Mouse (Mus musculus) granulocyte monocyte progenitor cell, adult 5-6 weeks (primary cell): ENCODE results near the gene Clec2l. TPM values are rescaled to one million over a fixed set of nuclear protein-coding genes. Genes with fewer than 3 reads are reported as not detected.

ENCODE experiments used
- ATAC-seq: replicated peaks from 2 replicates; pipeline ENCODE4 v1.8.0; 2016; ENCODE audit warnings: mild to moderate bottlenecking, moderate TSS enrichment, inconsistent platforms; ENCODE audit not compliant: poor library complexity, severe bottlenecking
- total RNA-seq, 2 experiments: library from RNA; stranded (forward) in 1 of 2; stranded (reverse) in 1 of 2; fragments of 200-712, 200-1000 nt in 1 of 2; fragments of >200 nt in 1 of 2; fragmentation: Nextera tagmentation in 1 of 2; gene quantifications; 2 replicates each; pipeline ENCODE4 v1.2.3; 2014 to 2017

Gene Clec2l
- total RNA-seq, 2 experiments from 2014 or later: 0.45 TPM; not detected in 1

DNA sequence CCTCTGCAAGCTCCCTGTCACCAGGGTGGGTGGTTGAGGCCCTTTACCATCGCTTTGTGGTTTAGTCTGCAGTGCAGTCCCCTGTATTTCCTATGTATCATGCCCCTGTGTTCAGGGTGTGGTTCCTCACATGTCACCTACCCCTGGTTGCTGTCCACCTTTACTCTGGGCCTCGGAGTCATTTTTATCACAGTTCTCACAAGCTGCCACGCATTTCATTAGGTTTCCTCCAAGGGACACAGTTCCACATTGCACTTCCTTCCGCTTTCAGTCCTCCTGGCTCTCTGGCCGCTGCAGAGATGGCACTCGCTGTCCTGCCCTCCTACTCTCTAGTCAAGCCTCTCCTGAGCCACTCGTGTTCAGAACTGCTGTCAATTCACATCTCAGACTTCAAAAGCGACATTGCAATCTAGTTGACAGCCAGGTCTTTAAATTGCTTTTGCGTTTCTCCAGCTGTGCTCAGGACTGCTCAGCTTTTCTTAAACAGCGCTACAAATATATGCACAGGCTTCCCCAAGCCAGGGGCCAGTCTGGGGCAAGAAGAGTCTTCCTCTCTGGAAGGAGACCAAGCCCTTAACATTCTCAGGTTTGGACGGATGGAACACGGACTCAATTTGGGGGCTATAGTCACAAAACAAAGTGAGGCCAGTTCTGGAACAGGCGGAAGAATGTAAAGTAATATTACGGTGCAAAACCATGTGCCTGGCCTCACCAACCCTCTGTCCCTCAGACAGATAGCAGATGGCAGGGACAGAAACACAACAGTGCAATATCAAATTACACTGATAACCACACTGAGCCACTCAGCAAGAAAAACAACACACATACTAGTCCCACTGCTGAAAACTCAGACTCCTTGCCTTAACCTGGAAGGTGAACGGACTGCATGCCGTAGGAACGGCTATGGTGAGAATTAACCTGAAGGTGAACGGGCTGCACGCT is 51.4 kb downstream of the Clec2l start:
- ATAC-seq: peak; percentile 45

DNA sequence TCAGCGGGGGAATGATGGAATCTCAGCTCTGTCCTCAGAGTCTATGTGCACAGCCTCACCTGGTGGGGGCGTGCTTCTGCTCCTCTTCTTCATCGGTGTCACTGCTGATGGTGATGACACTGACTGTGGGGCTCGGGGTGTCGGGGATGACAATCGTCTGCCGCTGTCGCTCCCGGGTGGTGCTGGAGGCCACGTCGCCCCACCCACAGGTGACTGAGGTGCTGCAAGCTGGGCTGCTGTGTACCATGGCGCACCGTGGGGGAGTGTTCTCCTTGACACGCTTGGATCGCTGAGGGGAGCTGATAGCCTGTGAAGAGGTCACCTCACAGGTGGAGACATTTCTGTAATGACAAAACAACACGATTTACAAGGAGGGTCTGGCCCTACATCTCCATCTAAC is 53.0 kb downstream of the Clec2l start:
- ATAC-seq: no peak

DNA sequence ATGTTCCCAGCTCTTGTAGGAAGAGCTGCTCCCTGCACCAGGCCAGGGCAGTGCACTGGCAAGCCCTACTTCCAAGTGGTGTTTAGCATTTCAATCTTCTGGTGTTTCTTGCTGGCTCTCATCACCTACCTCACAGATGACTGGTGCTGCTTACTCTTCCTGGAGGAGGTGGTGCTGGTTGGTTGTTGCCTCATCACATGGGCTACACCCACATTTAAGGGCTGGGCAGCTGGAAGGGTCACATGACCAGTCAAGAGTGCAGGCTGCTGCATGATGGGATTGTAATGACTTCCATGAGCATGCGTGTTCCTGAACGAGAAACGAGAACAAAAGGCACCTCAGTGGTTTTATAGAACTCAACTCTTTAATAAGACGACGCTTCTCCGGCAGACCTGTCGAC is 55.8 kb downstream of the Clec2l start:
- no peak for ATAC-seq

DNA sequence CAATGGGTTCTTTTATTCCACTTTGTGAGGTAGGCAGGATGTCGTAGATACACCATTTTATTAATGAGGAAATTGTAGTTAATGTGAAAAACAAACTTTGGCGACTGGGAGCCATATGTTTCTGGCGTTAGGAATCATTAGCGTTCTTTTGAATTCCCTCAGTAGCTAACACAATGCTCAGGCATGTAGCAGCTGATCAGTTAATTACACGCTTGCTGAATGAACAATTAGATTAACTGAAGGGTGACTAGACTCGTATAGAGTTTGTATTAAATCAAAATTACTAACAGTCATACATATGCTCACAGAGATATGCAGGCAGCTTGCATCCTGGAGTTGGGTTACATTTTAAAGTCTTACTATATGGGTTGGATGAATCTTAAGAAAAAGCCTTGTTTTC is 56.4 kb downstream of the Clec2l start:
- ATAC-seq: no peak

DNA sequence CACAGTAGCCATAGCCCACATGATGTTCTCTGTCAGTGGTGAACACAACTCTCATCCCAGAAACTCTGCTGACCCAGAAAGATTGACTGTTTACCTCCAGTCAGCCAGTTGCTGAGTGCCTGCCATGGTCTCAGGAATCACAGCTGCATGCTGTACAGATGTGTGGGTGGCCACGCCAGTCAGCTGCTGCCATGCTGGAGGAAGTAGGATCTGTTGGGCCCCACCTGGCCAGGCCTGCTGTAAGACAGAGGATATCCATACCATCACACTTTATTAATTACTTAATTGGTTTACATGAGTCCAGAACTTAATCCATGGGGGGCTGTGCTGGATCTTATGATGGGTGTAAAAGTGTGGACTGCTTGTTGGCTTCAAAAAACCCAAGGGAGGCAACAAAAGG is 58.5 kb downstream of the Clec2l start:
- no peak for ATAC-seq

DNA sequence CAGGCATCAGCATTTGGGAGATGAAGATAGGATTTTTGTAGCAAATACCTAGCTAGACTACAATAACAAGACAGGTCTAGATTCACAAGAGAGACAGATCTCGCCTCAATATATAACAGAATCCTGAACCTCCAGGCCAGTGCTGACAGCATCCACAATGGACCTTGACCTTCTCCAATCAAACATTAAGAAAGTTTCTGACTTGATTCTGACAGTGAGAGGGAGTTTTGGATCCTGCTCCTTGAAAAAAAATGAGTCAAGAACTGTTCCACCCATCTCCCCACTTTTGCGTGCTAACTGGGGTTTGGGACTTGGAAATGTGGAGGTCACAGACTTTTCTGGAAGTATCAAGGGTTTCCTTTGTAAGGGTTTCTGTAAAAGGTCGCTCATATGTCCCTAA is 62.6 kb downstream of the Clec2l start:
- no peak for ATAC-seq

Other genes with a start within 250 kb of the Clec2l start
- gene Ubn2, start 229.1 kb upstream of the Clec2l start, total RNA-seq (2014; fragmentation: Nextera tagmentation): 48.2 and 57.1 TPM in 2 replicates
- gene Ubn2, start 229.1 kb upstream of the Clec2l start, total RNA-seq (2017): 19.0 and 27.8 TPM in 2 replicates
- gene Fmc1, start 129.6 kb upstream of the Clec2l start, total RNA-seq (2014; fragmentation: Nextera tagmentation): 128 and 160 TPM in 2 replicates
- gene Fmc1, start 129.6 kb upstream of the Clec2l start, total RNA-seq (2017): 61.3 and 84.4 TPM in 2 replicates
- 176 TPM in 2 replicates for gene Luc7l2, start 111.7 kb upstream of the Clec2l start, total RNA-seq (2014; fragmentation: Nextera tagmentation)
- 185 and 219 TPM in 2 replicates for gene Luc7l2, start 111.7 kb upstream of the Clec2l start, total RNA-seq (2017)
- 0.68 TPM in 1 of 2 replicates, not detected in the other for gene Klrg2, start 25.8 kb upstream of the Clec2l start, total RNA-seq (2014; fragmentation: Nextera tagmentation)
- gene Klrg2, start 25.8 kb upstream of the Clec2l start, total RNA-seq (2017): 0.30 and 0.72 TPM in 2 replicates
- gene Tbxas1, start 212.3 kb downstream of the Clec2l start, total RNA-seq (2014; fragmentation: Nextera tagmentation): 12.4 and 26.0 TPM in 2 replicates
- 15.0 and 15.4 TPM in 2 replicates for gene Tbxas1, start 212.3 kb downstream of the Clec2l start, total RNA-seq (2017)
- gene Hipk2, start 213.1 kb downstream of the Clec2l start, total RNA-seq (2014; fragmentation: Nextera tagmentation): 51.0 and 55.5 TPM in 2 replicates
- gene Hipk2, start 213.1 kb downstream of the Clec2l start, total RNA-seq (2017): 12.8 and 17.0 TPM in 2 replicates